Mouse (Mus musculus): ENCODE data around the gene Nhsl2. TPM values are rescaled to one million over a fixed set of nuclear protein-coding genes. Genes with fewer than 3 reads are reported as not detected.

Gene Nhsl2
- polyA plus RNA-seq, 1 experiment: 4.8 TPM

DNA sequence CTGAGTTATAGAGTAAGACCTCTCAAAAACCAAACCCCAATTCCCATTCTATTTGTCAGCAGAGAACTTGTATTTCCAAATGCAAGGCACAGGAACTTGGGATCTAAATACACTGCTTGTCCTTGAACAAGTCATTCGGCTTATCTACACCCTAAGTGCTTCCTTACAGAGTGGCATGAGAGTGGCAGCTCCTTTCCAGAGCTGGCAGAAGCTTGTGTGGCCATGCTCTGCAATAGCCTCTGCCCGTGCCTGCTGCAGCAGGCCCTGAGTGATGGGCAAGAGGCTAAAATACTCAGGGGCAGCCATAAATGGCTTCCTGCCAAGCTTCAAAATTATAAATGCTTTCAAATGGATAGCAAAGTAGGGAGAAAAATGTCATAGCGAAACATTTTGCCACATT lies 123.8 kb downstream of the Nhsl2 start:
- Histone ChIP-seq H3K4me1 (ENCODE audit: control insufficient read depth, insufficient read depth, low read length) (no peaks in the 10 kb centered on the region), H3K4me3 (replicated peaks; ENCODE audit: extremely low read depth, low read depth, low read length) (no peak overlapping the region)
- TF ChIP-seq POLR2A (IDR thresholded peaks at IDR 0.05; ENCODE audit: borderline replicate concordance, extremely low read depth, low read depth, low read length): no peak
- no peak for TF ChIP-seq CTCF (IDR thresholded peaks at IDR 0.05; ENCODE audit: insufficient read depth, low read length)

DNA sequence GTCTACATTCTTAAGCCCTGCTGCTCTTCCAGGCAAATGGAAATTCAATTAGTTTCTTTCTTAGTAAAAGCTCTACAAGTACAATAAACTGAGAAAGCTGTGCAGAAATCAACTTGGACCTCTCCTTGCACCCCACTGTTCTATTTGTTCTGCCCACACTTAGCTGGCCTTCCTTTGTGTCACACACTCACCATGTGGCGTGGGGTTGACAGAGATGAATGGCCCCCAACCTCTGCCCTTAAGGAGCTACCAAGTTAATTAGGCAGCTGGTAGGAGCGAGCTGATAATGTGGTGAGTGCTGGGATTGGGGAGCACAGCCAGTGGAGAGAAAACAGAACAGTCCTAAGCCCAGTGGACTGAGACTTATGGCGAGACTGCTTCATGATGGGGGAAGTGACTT lies 127.7 kb downstream of the Nhsl2 start:
- no peak for TF ChIP-seq CTCF (IDR thresholded peaks at IDR 0.05; ENCODE audit: insufficient read depth, low read length)
- no peak for TF ChIP-seq POLR2A (IDR thresholded peaks at IDR 0.05; ENCODE audit: borderline replicate concordance, extremely low read depth, low read depth, low read length)
- 57% methylated on average over 3 of the region's 3 CpGs for WGBS

More for the DNA sequence above, 123.8 kb downstream of the Nhsl2 start:
- DNase-seq: no peak
- WGBS: 67% methylated on average over 3 of the region's 3 CpGs

DNA sequence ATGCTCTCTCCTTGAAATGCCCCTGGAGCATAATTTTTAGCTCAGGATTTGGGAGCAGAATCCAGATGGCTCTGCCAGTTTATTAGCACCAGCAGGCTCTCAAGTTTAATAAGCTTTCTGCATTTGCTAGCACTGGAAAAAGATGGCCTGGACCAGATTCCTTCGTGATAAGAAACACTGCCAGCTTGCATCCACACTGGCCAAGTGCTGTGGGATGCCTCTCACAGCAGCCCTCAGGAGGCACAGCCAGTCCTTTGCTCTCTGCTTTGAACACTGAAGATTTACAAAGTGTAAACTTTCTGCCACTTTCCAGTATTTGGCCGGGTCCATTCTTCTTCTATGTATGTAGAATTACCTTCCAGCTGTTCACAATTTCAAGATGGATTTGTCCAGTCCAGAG lies 129.7 kb downstream of the Nhsl2 start:
- TF ChIP-seq CTCF (IDR thresholded peaks at IDR 0.05; ENCODE audit: insufficient read depth, low read length) (no peak), POLR2A (IDR thresholded peaks at IDR 0.05; ENCODE audit: borderline replicate concordance, extremely low read depth, low read depth, low read length) (no peak)
- WGBS: 45% methylated on average over 2 of the region's 2 CpGs
- no peak for DNase-seq
- H3K4me3 ChIP-seq (replicated peaks; ENCODE audit: extremely low read depth, low read depth, low read length): no peak overlapping the region
- no peaks in the 10 kb centered on the region for H3K4me1 ChIP-seq (ENCODE audit: control insufficient read depth, insufficient read depth, low read length)

More for the DNA sequence above, 127.7 kb downstream of the Nhsl2 start:
- H3K4me1 ChIP-seq (ENCODE audit: control insufficient read depth, insufficient read depth, low read length): no peaks in the 10 kb centered on the region
- no peak overlapping the region for H3K4me3 ChIP-seq (replicated peaks; ENCODE audit: extremely low read depth, low read depth, low read length)
- no peak for DNase-seq

DNA sequence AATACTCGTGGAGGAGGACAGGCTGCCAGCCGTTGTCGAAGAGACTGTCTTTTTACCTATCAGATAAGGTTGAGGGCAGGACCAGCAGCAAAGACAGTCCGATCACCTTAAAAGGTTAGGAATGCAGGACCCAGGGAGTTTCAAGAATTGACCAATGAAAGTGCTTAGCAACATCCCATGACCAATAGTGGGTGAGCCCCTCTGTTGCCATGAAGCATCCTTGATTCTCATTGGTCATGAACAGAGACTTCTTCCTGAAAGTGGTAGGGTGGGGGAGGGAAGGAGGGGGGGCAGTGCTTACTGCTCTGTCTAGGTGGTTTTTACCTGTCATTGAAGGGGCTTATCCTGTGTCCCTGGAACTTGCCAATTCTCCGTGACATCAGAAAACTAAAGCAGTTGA lies 130.1 kb downstream of the Nhsl2 start:
- DNase-seq: no peak
- TF ChIP-seq POLR2A (IDR thresholded peaks at IDR 0.05; ENCODE audit: borderline replicate concordance, extremely low read depth, low read depth, low read length) (no peak), CTCF (IDR thresholded peaks at IDR 0.05; ENCODE audit: insufficient read depth, low read length) (no peak)
- 56% methylated on average over 5 of the region's 5 CpGs for WGBS
- Histone ChIP-seq H3K4me3 (replicated peaks; ENCODE audit: extremely low read depth, low read depth, low read length) (no peak overlapping the region), H3K4me1 (ENCODE audit: control insufficient read depth, insufficient read depth, low read length) (no peaks in the 10 kb centered on the region)

DNA sequence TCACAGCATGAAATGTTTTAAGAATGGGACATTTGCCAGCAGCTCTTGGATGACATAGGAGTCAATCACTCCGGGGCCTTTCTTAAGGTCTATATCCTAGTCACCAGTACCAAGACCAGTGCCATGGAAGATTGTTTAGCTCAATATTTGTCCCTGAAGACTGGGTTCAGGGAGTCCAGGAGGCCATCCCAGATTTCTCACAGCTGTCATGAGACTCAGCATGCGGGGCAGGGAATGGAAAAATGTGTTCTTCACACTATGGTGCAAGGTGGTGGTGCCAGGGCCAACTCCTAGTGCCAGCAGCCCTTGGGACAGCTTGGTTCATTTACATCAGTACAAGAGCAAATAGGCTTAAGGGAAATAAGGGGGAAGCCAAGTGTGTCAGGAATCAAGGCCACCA lies 131.4 kb downstream of the Nhsl2 start:
- no peak for TF ChIP-seq CTCF (IDR thresholded peaks at IDR 0.05; ENCODE audit: insufficient read depth, low read length)
- TF ChIP-seq POLR2A (IDR thresholded peaks at IDR 0.05; ENCODE audit: borderline replicate concordance, extremely low read depth, low read depth, low read length): no peak
- 70% methylated on average over 2 of the region's 2 CpGs for WGBS
- DNase-seq: no peak
- Histone ChIP-seq H3K4me1 (ENCODE audit: control insufficient read depth, insufficient read depth, low read length) (no peaks in the 10 kb centered on the region), H3K4me3 (replicated peaks; ENCODE audit: extremely low read depth, low read depth, low read length) (no peak overlapping the region)

DNA sequence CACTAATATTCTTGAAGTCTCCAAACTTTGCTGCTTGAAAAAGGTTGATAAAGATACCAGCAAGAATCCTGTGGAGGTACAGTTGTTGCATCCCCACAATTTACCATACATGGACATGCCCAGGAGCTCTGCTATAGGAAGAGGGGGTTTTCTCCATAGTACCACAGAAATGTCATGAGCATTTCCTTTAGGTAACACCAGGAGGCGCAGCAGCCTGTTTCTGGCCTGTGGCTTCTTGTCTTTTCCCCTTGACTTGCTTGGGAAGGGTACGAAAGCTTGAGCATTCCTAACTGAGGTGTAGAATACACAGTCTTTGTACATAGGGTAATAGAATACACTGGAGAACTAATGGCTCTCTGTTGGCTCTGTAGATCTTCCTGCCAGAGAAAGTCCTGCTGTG lies 132.3 kb downstream of the Nhsl2 start:
- DNase-seq: no peak
- no peak for TF ChIP-seq POLR2A (IDR thresholded peaks at IDR 0.05; ENCODE audit: borderline replicate concordance, extremely low read depth, low read depth, low read length)
- peak; percentile 66 for TF ChIP-seq CTCF (IDR thresholded peaks at IDR 0.05; ENCODE audit: insufficient read depth, low read length)

DNA sequence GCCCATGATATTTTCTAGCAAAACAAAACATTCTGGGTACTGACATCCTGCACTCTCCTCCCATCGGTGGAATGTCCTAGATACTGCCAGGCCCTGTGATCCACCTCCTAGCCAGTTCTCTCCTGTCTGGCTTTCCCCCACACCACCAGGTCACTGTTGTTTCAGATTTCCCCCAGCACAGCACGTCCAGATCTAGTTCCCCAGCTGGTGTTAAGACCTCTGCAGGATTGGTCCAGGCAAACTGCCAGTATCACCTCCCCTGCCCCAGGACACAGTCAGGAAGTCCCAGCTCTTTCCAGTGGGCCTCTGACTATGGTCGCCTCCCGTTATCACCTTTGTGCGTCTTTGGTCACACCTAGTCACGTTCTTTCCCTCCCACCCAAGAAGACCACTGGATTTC lies 134.5 kb downstream of the Nhsl2 start:
- WGBS: 53% methylated on average over 6 of the region's 6 CpGs
- no peak for DNase-seq
- no peak for TF ChIP-seq CTCF (IDR thresholded peaks at IDR 0.05; ENCODE audit: insufficient read depth, low read length)
- no peak for TF ChIP-seq POLR2A (IDR thresholded peaks at IDR 0.05; ENCODE audit: borderline replicate concordance, extremely low read depth, low read depth, low read length)
- Histone ChIP-seq H3K4me3 (replicated peaks; ENCODE audit: extremely low read depth, low read depth, low read length) (no peak overlapping the region), H3K4me1 (ENCODE audit: control insufficient read depth, insufficient read depth, low read length) (no peaks in the 10 kb centered on the region)

More for the DNA sequence above, 132.3 kb downstream of the Nhsl2 start:
- Histone ChIP-seq H3K4me1 (ENCODE audit: control insufficient read depth, insufficient read depth, low read length) (no peaks in the 10 kb centered on the region), H3K4me3 (replicated peaks; ENCODE audit: extremely low read depth, low read depth, low read length) (no peak overlapping the region)
- 40% methylated on average over 2 of the region's 2 CpGs for WGBS

DNA sequence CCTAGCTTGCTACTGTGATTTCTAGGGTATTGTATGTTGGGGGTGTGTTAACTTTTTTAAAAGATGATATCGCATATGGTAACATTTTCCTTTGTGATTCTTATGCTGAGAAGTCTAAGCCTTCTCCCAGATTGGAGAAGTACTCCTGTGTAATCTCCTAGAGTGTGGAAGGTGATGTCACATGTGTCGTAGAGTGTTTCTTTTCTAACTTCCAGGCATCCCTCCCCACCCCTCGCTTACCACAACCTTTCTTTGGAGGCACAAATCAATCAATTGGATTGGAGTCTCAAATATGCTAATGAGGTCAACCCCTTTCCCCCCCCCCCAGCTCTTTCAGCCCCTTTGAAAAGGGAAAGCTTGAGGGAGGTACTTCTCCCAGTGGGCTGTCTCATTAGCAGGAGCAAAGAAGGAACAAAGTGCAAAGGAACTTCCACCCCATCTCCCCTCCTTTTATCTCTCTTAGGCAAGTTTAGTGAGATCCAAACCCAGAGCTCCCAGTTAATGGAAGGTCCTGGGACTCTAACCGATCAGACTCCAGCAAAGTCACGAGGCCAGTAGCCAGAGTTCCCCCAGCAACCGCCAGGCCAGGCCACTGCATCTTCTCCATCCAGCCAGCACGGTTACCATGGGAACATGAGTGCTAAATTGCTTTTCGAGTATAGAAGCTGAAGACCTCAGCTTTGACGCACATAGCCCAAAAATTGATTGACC lies 137.6 kb downstream of the Nhsl2 start:
- WGBS: 66% methylated on average over 9 of the region's 9 CpGs
- no peak for TF ChIP-seq CTCF (IDR thresholded peaks at IDR 0.05; ENCODE audit: insufficient read depth, low read length)
- no peak for TF ChIP-seq POLR2A (IDR thresholded peaks at IDR 0.05; ENCODE audit: borderline replicate concordance, extremely low read depth, low read depth, low read length)
- no peak for DNase-seq
- Histone ChIP-seq H3K4me1 (ENCODE audit: control insufficient read depth, insufficient read depth, low read length) (no peaks in the 10 kb centered on the region), H3K4me3 (replicated peaks; ENCODE audit: extremely low read depth, low read depth, low read length) (no peak overlapping the region)

DNA sequence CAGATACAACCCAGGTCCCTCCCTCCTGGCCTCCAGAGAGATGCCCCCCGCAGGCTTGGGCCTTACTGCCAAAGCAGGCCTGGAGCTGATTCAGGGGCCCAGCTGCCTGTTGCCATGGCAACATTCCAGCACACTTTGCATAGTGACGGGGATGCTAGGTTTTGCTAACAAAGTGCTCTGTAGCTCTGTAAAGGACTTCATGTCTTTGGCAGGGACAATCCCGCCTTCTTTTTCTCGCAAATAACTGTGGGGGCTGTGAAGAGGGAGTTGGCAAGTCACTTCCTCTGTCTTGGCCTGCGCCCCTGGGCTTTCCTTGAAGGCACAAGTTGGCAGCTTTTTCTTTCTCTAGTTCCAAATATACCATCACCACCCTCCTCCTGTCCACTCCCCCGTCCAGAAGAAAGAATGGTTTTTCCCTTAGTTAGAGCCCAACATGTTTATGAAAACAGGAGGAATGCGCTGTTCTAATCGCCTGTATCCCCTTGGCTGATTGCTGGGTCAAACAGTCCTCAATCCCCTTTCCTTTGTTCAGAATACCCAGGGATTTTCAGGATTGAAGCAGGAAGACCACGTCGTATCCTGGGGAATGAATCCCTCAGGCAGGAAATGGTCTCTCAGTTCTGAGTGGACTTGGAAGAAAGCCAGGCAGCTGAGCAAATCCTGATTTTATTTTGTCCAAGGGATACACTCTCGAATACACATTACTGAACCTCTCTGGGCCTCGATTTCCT lies 144.8 kb downstream of the Nhsl2 start:
- 39% methylated on average over 12 of the region's 12 CpGs for WGBS
- TF ChIP-seq CTCF (IDR thresholded peaks at IDR 0.05; ENCODE audit: insufficient read depth, low read length) (no peak), POLR2A (IDR thresholded peaks at IDR 0.05; ENCODE audit: borderline replicate concordance, extremely low read depth, low read depth, low read length) (no peak)
- Histone ChIP-seq H3K4me3 (replicated peaks; ENCODE audit: extremely low read depth, low read depth, low read length) (no peak overlapping the region), H3K4me1 (ENCODE audit: control insufficient read depth, insufficient read depth, low read length) (peaks cover 4% of the 10 kb centered on the region; the same call in 1 of the 2 replicates)
- DNase-seq: no peak

DNA sequence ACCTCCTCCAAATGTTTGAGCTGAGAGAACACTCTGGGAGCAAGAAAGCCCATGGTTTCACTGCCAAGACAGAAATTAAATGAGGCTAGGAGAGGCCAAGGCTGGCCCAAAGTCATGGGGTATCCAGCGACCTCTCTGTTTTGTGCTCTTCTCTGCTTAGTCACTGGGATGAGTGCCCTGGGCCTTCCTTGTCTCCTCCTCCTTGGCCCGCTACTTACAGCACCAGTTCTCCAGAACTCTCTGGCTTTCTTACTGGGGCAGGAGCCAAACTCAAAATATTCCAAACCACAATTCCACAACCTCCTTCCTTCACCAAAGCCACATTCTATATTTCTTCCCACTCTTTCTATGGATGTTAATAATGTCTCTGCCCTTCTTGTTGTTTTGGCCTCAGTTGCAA lies 147.5 kb downstream of the Nhsl2 start:
- Histone ChIP-seq H3K4me1 (ENCODE audit: control insufficient read depth, insufficient read depth, low read length) (peaks cover 4% of the 10 kb centered on the region; the same call in 1 of the 2 replicates), H3K4me3 (replicated peaks; ENCODE audit: extremely low read depth, low read depth, low read length) (no peak overlapping the region)
- 67% methylated on average over 2 of the region's 2 CpGs for WGBS
- no peak for TF ChIP-seq POLR2A (IDR thresholded peaks at IDR 0.05; ENCODE audit: borderline replicate concordance, extremely low read depth, low read depth, low read length)
- no peak for TF ChIP-seq CTCF (IDR thresholded peaks at IDR 0.05; ENCODE audit: insufficient read depth, low read length)
- no peak for DNase-seq
